Mouse (Mus musculus): Measurements from ENCODE around the gene Bicra. TPM values are rescaled to one million over a fixed set of nuclear protein-coding genes. Genes with fewer than 3 reads are reported as not detected.

The Bicra gene
- total and polyA plus RNA-seq, 2 experiments from 2014 or later, result 5.0 to 5.8 TPM

GRCm38 (mm10) chr7:16028102-16028927, 19.4 kb downstream of the Bicra start:
- H3K27ac ChIP-seq (ENCODE audit: low read depth, low read length), result no peak overlapping the region
- H3K4me3 ChIP-seq (ENCODE audit: low read depth, low read length), result no peak overlapping the region
- H3K9me3 ChIP-seq (ENCODE audit: low read length), result no peaks in the 10 kb centered on the region
- no peak overlapping the region for H3K9ac ChIP-seq
- no peaks in the 10 kb centered on the region for H3K36me3 ChIP-seq (ENCODE audit: insufficient read depth)
- H3K27me3 ChIP-seq (ENCODE audit: insufficient read depth, low read length), result no peaks in the 10 kb centered on the region
- no peak for TF ChIP-seq CTCF (IDR thresholded peaks at IDR 0.05; ENCODE audit: low read depth)
- ATAC-seq (no peak), DNase-seq (no peak)
- no peaks in the 10 kb centered on the region for H3K4me1 ChIP-seq (ENCODE audit: insufficient read depth)
- H3K4me2 ChIP-seq (ENCODE audit: low read depth), result no peak overlapping the region
- WGBS, result 78% methylated on average over 6 of the region's 6 CpGs

GRCm38 (mm10) chr7:16024603-16025222, 23.0 kb downstream of the Bicra start:
- H3K27me3 ChIP-seq (ENCODE audit: insufficient read depth, low read length), result no peaks in the 10 kb centered on the region
- ATAC-seq (no peak), DNase-seq (no peak)
- no peak overlapping the region for H3K4me3 ChIP-seq (ENCODE audit: low read depth, low read length)
- no peaks in the 10 kb centered on the region for H3K4me1 ChIP-seq (ENCODE audit: insufficient read depth)
- H3K9me3 ChIP-seq (ENCODE audit: low read length), result no peaks in the 10 kb centered on the region
- H3K36me3 ChIP-seq (ENCODE audit: insufficient read depth), result no peaks in the 10 kb centered on the region
- no peak overlapping the region for H3K4me2 ChIP-seq (ENCODE audit: low read depth)
- no peak for TF ChIP-seq CTCF (IDR thresholded peaks at IDR 0.05; ENCODE audit: low read depth)
- H3K27ac ChIP-seq (ENCODE audit: low read depth, low read length), result no peak overlapping the region
- H3K9ac ChIP-seq, result no peak overlapping the region
- WGBS, result 93% methylated on average over 8 of the region's 8 CpGs

GRCm38 (mm10) chr7:16019256-16020094, 28.2 kb downstream of the Bicra start:
- Histone ChIP-seq H3K9me3 (ENCODE audit: low read length) (no peaks in the 10 kb centered on the region), H3K4me2 (ENCODE audit: low read depth) (no peak overlapping the region), H3K36me3 (ENCODE audit: insufficient read depth) (no peaks in the 10 kb centered on the region), H3K27me3 (ENCODE audit: insufficient read depth, low read length) (no peaks in the 10 kb centered on the region), H3K27ac (ENCODE audit: low read depth, low read length) (no peak overlapping the region), H3K4me3 (ENCODE audit: low read depth, low read length) (no peak overlapping the region), H3K9ac (no peak overlapping the region), H3K4me1 (ENCODE audit: insufficient read depth) (no peaks in the 10 kb centered on the region)
- DNase-seq (no peak), ATAC-seq (no peak)
- WGBS, result 89% methylated on average over 5 of the region's 5 CpGs
- no peak for TF ChIP-seq CTCF (IDR thresholded peaks at IDR 0.05; ENCODE audit: low read depth)

GRCm38 (mm10) chr7:16018016-16018810, 29.5 kb downstream of the Bicra start:
- ATAC-seq (no peak), DNase-seq (no peak)
- no peak for TF ChIP-seq CTCF (IDR thresholded peaks at IDR 0.05; ENCODE audit: low read depth)
- 86% methylated on average over 9 of the region's 9 CpGs for WGBS
- H3K27me3 ChIP-seq (ENCODE audit: insufficient read depth, low read length), result no peaks in the 10 kb centered on the region
- H3K27ac ChIP-seq (ENCODE audit: low read depth, low read length), result no peak overlapping the region
- H3K4me2 ChIP-seq (ENCODE audit: low read depth), result no peak overlapping the region
- H3K4me3 ChIP-seq (ENCODE audit: low read depth, low read length), result no peak overlapping the region
- H3K36me3 ChIP-seq (ENCODE audit: insufficient read depth), result no peaks in the 10 kb centered on the region
- no peaks in the 10 kb centered on the region for H3K4me1 ChIP-seq (ENCODE audit: insufficient read depth)
- H3K9ac ChIP-seq, result no peak overlapping the region
- H3K9me3 ChIP-seq (ENCODE audit: low read length), result no peaks in the 10 kb centered on the region

GRCm38 (mm10) chr7:16015384-16015783, 32.3 kb downstream of the Bicra start:
- Histone ChIP-seq H3K4me2 (ENCODE audit: low read depth) (no peak overlapping the region), H3K9ac (no peak overlapping the region), H3K4me3 (ENCODE audit: low read depth, low read length) (no peak overlapping the region), H3K27ac (ENCODE audit: low read depth, low read length) (no peak overlapping the region), H3K36me3 (ENCODE audit: insufficient read depth) (no peaks in the 10 kb centered on the region), H3K4me1 (ENCODE audit: insufficient read depth) (no peaks in the 10 kb centered on the region), H3K9me3 (ENCODE audit: low read length) (no peaks in the 10 kb centered on the region), H3K27me3 (ENCODE audit: insufficient read depth, low read length) (no peaks in the 10 kb centered on the region)
- WGBS, result 75% methylated on average over 5 of the region's 5 CpGs
- DNase-seq, result no peak
- no peak for ATAC-seq
- TF ChIP-seq CTCF (IDR thresholded peaks at IDR 0.05; ENCODE audit: low read depth), result no peak

- ATAC-seq (no peak), DNase-seq (no peak)
- Histone ChIP-seq H3K4me3 (ENCODE audit: low read depth, low read length) (no peak overlapping the region), H3K27me3 (ENCODE audit: insufficient read depth, low read length) (no peaks in the 10 kb centered on the region), H3K4me2 (ENCODE audit: low read depth) (no peak overlapping the region), H3K9me3 (ENCODE audit: low read length) (no peaks in the 10 kb centered on the region), H3K9ac (no peak overlapping the region), H3K36me3 (ENCODE audit: insufficient read depth) (no peaks in the 10 kb centered on the region), H3K4me1 (ENCODE audit: insufficient read depth) (no peaks in the 10 kb centered on the region), H3K27ac (ENCODE audit: low read depth, low read length) (no peak overlapping the region)
- no peak for TF ChIP-seq CTCF (IDR thresholded peaks at IDR 0.05; ENCODE audit: low read depth)
- 92% methylated on average over 8 of the region's 8 CpGs for WGBS
These were observed 33.1 kb downstream of the Bicra start for GRCm38 (mm10) chr7:16014521-16015175.
